Mouse (Mus musculus) embryo, embryonic 10.5 days (tissue): ENCODE results near the gene Hist1h2ae.
"Not testable (repeated sequence)": the region's sequence is repeated elsewhere in the genome, so short reads cannot be mapped to it uniquely, and the experiment has no call there.

Experiments
- DNase-seq: peaks from one replicate; pipeline ENCODE4 v3.0.0-alpha.2; 2015; ENCODE audit warnings: low spot score

Gene Hist1h2ae

DNA sequence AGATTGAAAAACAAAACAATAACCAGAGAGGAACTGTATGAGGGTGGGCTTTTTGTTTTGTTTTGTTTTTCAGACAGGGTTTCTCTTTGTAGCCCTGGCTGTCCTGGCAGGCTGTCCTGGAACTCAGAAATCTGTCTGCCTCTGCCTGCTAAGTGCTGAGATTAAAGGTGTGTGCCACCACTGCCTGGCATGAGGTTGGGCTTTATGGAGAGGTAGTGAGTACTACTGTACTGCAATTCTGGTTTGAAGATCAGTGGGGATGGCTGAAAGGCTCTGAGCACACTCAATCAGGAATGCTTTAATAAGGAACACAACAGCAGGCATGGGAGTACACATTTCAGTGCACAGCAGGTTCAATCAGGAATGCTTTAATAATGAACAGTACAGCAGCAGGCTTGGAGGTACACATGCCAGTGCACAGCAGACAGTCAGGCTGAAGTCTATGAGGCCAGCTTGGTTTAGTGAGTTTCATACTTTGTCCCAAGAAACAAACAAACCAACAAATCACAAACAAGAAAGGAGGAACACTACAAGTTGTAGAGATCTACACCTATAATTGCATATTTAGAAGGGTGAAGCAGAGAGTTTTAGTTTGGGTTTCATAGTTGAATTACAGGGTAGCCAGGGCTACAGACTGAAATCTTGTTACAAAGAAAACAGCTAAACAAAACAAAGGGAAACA lies 12.5 kb upstream of the Hist1h2ae start:
- DNase-seq, result peak; percentile 44

GRCm38 (mm10) chr13:23582219-23583056 lies 11.4 kb upstream of the Hist1h2ae start:
- peak; percentile 80 for DNase-seq

- peak; percentile 100 for DNase-seq
Measured at GRCm38 (mm10) chr13:23581408-23582218, 10.6 kb upstream of the Hist1h2ae start, which contains the start of gene Hist1h4d. Gene Hist1h4d, plus strand, starts transcription at chr13:23581598.

- DNase-seq, result peak; percentile 36
Measured at GRCm38 (mm10) chr13:23577835-23578234, 6.8 kb upstream of the Hist1h2ae start.

GRCm38 (mm10) chr13:23576906-23577639 lies 6.1 kb upstream of the Hist1h2ae start:
- peak; percentile 57 for DNase-seq

GRCm38 (mm10) chr13:23576351-23576881 lies 5.4 kb upstream of the Hist1h2ae start:
- DNase-seq, result peak; percentile 79

GRCm38 (mm10) chr13:23575864-23576313 lies 4.9 kb upstream of the Hist1h2ae start:
- DNase-seq, result not testable (repeated sequence)

GRCm38 (mm10) chr13:23575271-23575851 lies 4.3 kb upstream of the Hist1h2ae start, which contains the start of gene Hist1h3d:
Gene Hist1h3d, plus strand, starts transcription at chr13:23575763.
- peak; percentile 94 for DNase-seq

GRCm38 (mm10) chr13:23574546-23575170 lies 3.6 kb upstream of the Hist1h2ae start:
- DNase-seq, result peak; percentile 67

GRCm38 (mm10) chr13:23573898-23574524 lies 3.0 kb upstream of the Hist1h2ae start, which contains the start of the genes Hist1h2bf and Hist1h2ad:
Gene Hist1h2bf, minus strand, starts transcription at chr13:23574196.
Gene Hist1h2ad, plus strand, starts transcription at chr13:23574381.
- peak; percentile 99 for DNase-seq

DNA sequence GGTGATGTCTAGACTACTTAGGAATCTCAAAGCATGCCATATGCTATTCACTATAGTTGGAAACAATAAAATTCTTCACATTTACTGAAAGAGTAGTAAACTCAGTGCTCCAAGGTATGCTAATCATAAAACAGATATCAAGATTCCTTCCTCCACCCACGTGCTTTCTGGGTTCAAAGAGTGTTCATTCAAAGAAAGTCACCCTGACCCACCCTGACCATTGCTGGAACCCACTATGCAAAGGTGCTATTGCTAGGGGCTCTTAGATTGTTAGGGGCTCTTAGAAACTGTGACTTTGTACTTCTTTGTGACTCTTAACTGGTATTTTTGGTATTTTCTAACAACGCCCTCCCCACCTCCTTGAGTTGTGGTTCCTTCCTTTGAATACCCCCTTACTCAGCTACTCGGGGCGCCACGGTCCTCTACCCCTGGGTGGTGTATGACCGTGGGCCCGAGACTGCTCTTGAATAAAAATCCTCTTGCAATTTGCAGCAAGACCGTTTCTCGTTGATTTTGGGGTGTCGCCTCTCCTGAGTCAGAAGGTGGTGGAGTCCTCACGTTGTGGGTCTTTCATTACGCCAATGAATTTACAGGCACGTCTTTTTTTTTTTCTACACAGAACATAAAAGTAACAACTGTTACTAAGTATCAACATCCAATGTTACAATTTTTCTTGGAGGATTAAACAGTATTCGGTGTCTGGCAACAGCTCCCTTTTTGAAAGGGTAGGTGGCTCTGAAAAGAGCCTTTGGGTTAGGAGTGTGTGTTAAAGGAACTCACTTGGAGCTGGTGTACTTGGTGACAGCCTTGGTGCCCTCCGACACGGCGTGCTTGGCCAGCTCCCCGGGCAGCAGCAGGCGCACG lies 2.2 kb upstream of the Hist1h2ae start:
- DNase-seq, result peak; percentile 50

DNA sequence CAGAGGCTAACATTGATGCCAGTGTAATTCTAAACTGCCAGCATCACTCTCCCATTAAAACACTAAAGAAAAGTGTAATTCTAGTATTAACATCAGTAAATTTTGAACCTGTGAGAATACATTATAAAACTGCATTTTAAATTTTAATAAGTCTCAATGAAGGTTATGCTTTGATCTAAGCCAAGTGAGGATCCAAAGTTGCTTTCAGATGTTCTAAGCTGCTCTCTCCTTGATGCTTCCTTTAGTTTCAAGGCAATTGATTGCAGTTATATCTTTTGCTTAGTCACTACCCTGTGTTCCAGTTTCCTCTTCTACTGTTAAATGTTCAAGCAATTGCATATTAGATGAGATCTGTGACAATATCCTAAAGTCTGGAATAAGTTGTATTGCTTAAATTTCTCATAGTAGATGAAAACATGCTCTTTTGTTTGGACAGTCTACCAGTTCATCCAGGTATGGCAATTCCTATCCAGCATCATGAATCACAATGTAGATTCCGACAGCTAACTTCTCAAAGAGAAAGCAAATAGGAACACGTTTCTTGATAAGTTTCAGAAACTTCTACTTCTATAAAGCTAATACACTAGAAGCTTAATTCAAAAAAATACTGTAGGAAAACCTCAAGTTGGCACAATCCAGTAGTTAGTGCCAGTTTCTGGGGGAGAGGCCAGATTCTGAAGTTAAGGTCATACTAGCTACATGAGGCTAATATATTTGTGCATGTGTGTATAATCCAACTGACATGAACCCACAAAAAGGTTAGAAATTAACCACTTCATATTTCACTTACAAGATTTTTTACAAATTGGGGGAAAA lies 1.4 kb upstream of the Hist1h2ae start:
- DNase-seq, result peak; percentile 72

DNA sequence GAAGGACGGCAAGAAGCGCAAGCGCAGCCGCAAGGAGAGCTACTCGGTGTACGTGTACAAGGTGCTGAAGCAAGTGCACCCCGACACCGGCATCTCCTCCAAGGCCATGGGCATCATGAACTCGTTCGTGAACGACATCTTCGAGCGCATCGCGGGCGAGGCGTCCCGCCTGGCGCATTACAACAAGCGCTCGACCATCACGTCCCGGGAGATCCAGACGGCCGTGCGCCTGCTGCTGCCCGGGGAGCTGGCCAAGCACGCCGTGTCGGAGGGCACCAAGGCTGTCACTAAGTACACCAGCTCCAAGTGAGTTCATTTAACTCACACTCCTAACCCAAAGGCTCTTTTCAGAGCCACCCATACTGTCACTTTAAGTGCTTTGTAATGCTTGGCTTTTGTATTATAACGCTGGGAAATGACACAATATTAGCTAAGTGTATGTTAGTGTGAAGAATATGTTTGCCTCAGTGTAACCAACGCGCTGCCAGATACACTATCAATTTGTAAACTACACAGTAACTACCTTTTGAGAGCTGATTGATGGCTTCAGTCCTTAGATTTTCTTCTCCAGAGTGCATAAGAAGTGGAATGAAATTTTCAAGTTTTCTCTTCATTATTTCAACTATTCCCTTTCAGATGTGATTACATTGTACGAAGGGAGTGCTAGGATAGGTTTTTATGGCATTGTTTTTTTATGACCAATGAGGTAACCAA lies 641 bp upstream of the Hist1h2ae start:
- peak; percentile 82 for DNase-seq

GRCm38 (mm10) chr13:23570261-23571021 lies 579 bp downstream of the Hist1h2ae start:
- DNase-seq, result peak; percentile 78

DNA sequence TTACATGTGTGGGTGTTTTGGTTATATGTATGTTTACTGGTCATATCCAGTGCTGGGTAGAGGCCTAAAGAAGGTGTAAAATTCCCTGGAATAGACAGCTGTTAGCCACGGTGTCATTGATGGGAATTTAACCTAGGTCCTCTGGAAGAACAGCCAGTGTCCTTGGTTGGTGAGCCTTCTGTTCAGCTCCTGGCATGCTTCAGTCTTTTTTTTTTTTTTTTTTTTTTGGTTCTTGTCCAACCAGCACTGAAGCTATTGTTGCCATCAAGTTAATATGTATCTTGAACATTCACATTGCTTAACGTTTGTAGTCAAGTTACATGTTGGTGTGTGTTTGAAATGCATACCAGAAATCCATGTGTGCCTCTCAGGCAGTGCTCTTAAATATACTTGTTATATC lies 6.5 kb downstream of the Hist1h2ae start:
- no peak for DNase-seq
